Mouse (Mus musculus) neural tube, embryonic 12.5 days (tissue): Measurements from ENCODE around the gene Edil3. TPM values are rescaled to one million over a fixed set of nuclear protein-coding genes. Genes with fewer than 3 reads are reported as not detected.

Source experiments
- ATAC-seq: fragments of 200-750 bp; cut with Nextera tagmentation; 2 replicates; pipeline ENCODE4 v1.8.0; 2017; ENCODE audit warnings: low read depth, mild to moderate bottlenecking, moderate TSS enrichment, moderate library complexity; ENCODE audit not compliant: low FRiP score
- H3K27ac ChIP-seq: fragments of 300-500 bp; sonication (generic); 2 replicates; pipeline ENCODE4 v1.5.1; 2016
- H3K27me3 ChIP-seq: fragments of 300-500 bp; sonication (generic); replicated peaks from 2 replicates; pipeline ENCODE4 v1.6.1; 2016; ENCODE audit warnings: mild to moderate bottlenecking
- H3K36me3 ChIP-seq: fragments of 300-500 bp; sonication (generic); 2 replicates; pipeline ENCODE4 v1.6.1; 2016; ENCODE audit warnings: mild to moderate bottlenecking
- H3K4me1 ChIP-seq: fragments of 300-500 bp; sonication (generic); 2 replicates; pipeline ENCODE4 v1.6.1; 2016
- H3K4me2 ChIP-seq: fragments of 300-500 bp; sonication (generic); replicated peaks from 2 replicates; pipeline ENCODE4 v1.6.1; 2016; ENCODE audit warnings: mild to moderate bottlenecking
- H3K4me3 ChIP-seq: fragments of 300-500 bp; sonication (generic); 2 replicates; pipeline ENCODE4 v1.5.1; 2016
- H3K9ac ChIP-seq: fragments of 300-500 bp; sonication (generic); 2 replicates; pipeline ENCODE4 v1.6.1; 2016; ENCODE audit warnings: mild to moderate bottlenecking
- H3K9me3 ChIP-seq: fragments of 300-500 bp; sonication (generic); 2 replicates; pipeline ENCODE4 v1.6.1; 2016; ENCODE audit warnings: mild to moderate bottlenecking
- WGBS: fragments of 180-500 bp; shearing (Covaris S2); methylation state at CpG from one replicate; pipeline ENCODE4 v1.1.7; 2016; 5-methylcytosine and 5-hydroxymethylcytosine counted together
- polyA plus RNA-seq: library from polyadenylated mRNA; unstranded; fragments of >200 nt; fragmentation: Nextera tagmentation; extraction: Ambion mirVana; gene quantifications from 2 replicates; pipeline ENCODE4 v1.2.1, GENCODE M21; 2016

The Edil3 gene
- polyA plus RNA-seq, 1 experiment from 2014 or later: 61.1 TPM

GRCm38 (mm10) chr13:88828362-88828761, 7.1 kb downstream of the Edil3 start:
- Histone ChIP-seq H3K27ac (no peak overlapping the region), H3K9ac (no peak overlapping the region), H3K4me2 (no peak overlapping the region), H3K27me3 (no peaks in the 10 kb centered on the region), H3K36me3 (no peaks in the 10 kb centered on the region), H3K4me1 (no peaks in the 10 kb centered on the region), H3K4me3 (no peak overlapping the region), H3K9me3 (no peaks in the 10 kb centered on the region)
- no peak for ATAC-seq
- WGBS: 77% methylated on average over 10 of the region's 10 CpGs

- no peaks in the 10 kb centered on the region for H3K36me3 ChIP-seq
- no peaks in the 10 kb centered on the region for H3K27me3 ChIP-seq
- no peaks in the 10 kb centered on the region for H3K4me1 ChIP-seq
- no peak overlapping the region for H3K4me3 ChIP-seq
- 95% methylated on average over 1 of the region's 1 CpGs for WGBS
- H3K4me2 ChIP-seq: no peak overlapping the region
- no peaks in the 10 kb centered on the region for H3K9me3 ChIP-seq
- no peak for ATAC-seq
- no peak overlapping the region for H3K9ac ChIP-seq
- no peak overlapping the region for H3K27ac ChIP-seq
Measured at GRCm38 (mm10) chr13:88833732-88834131, 12.5 kb downstream of the Edil3 start.

- H3K9ac ChIP-seq: no peak overlapping the region
- 70% methylated on average over 4 of the region's 4 CpGs for WGBS
- no peaks in the 10 kb centered on the region for H3K36me3 ChIP-seq
- H3K27ac ChIP-seq: no peak overlapping the region
- ATAC-seq: no peak
- no peaks in the 10 kb centered on the region for H3K9me3 ChIP-seq
- H3K27me3 ChIP-seq: no peaks in the 10 kb centered on the region
- H3K4me1 ChIP-seq: no peaks in the 10 kb centered on the region
- no peak overlapping the region for H3K4me3 ChIP-seq
- no peak overlapping the region for H3K4me2 ChIP-seq
Measured at GRCm38 (mm10) chr13:88849739-88850138, 28.5 kb downstream of the Edil3 start.

- Histone ChIP-seq H3K27ac (no peak overlapping the region), H3K9ac (no peak overlapping the region), H3K4me1 (no peaks in the 10 kb centered on the region), H3K4me3 (no peak overlapping the region), H3K9me3 (no peaks in the 10 kb centered on the region), H3K27me3 (no peaks in the 10 kb centered on the region), H3K4me2 (no peak overlapping the region), H3K36me3 (no peaks in the 10 kb centered on the region)
- ATAC-seq: no peak
- WGBS: 75% methylated on average over 2 of the region's 2 CpGs
Measured at GRCm38 (mm10) chr13:88879960-88880359, 58.7 kb downstream of the Edil3 start.

- WGBS: 67% methylated on average over 3 of the region's 3 CpGs
- Histone ChIP-seq H3K4me2 (no peak overlapping the region), H3K9me3 (no peaks in the 10 kb centered on the region), H3K36me3 (no peaks in the 10 kb centered on the region), H3K27ac (no peak overlapping the region), H3K4me1 (no peaks in the 10 kb centered on the region), H3K27me3 (no peaks in the 10 kb centered on the region), H3K9ac (no peak overlapping the region), H3K4me3 (no peak overlapping the region)
- no peak for ATAC-seq
Measured at GRCm38 (mm10) chr13:88890728-88891127, 69.5 kb downstream of the Edil3 start.

- Histone ChIP-seq H3K4me1 (no peaks in the 10 kb centered on the region), H3K27ac (no peak overlapping the region), H3K27me3 (no peaks in the 10 kb centered on the region), H3K36me3 (no peaks in the 10 kb centered on the region), H3K9me3 (no peaks in the 10 kb centered on the region), H3K4me3 (no peak overlapping the region), H3K4me2 (no peak overlapping the region), H3K9ac (no peak overlapping the region)
- no peak for ATAC-seq
- WGBS: 82% methylated on average over 3 of the region's 3 CpGs
Measured at GRCm38 (mm10) chr13:88900046-88900445, 78.8 kb downstream of the Edil3 start.

GRCm38 (mm10) chr13:88907405-88907804, 86.1 kb downstream of the Edil3 start:
- WGBS: 83% methylated on average over 1 of the region's 1 CpGs
- no peak overlapping the region for H3K9ac ChIP-seq

GRCm38 (mm10) chr13:88908187-88908586, 86.9 kb downstream of the Edil3 start:
- no peak overlapping the region for H3K4me2 ChIP-seq
- 70% methylated on average over 1 of the region's 1 CpGs for WGBS
- H3K27ac ChIP-seq: no peak overlapping the region
- no peaks in the 10 kb centered on the region for H3K4me1 ChIP-seq
- H3K27me3 ChIP-seq: no peaks in the 10 kb centered on the region
- H3K36me3 ChIP-seq: no peaks in the 10 kb centered on the region
- ATAC-seq: no peak
- H3K9me3 ChIP-seq: no peaks in the 10 kb centered on the region
- no peak overlapping the region for H3K4me3 ChIP-seq
- H3K9ac ChIP-seq: no peak overlapping the region

More at GRCm38 (mm10) chr13:88907405-88907804, 86.1 kb downstream of the Edil3 start:
- H3K36me3 ChIP-seq: no peaks in the 10 kb centered on the region
- no peaks in the 10 kb centered on the region for H3K4me1 ChIP-seq
- H3K27me3 ChIP-seq: no peaks in the 10 kb centered on the region
- no peak overlapping the region for H3K4me3 ChIP-seq
- H3K9me3 ChIP-seq: no peaks in the 10 kb centered on the region
- H3K27ac ChIP-seq: no peak overlapping the region
- ATAC-seq: no peak
- no peak overlapping the region for H3K4me2 ChIP-seq

- no peaks in the 10 kb centered on the region for H3K36me3 ChIP-seq
- no peak overlapping the region for H3K4me3 ChIP-seq
- no peak overlapping the region for H3K9ac ChIP-seq
- H3K4me2 ChIP-seq: no peak overlapping the region
- no peaks in the 10 kb centered on the region for H3K27me3 ChIP-seq
- H3K4me1 ChIP-seq: no peaks in the 10 kb centered on the region
- ATAC-seq: no peak
- WGBS: 75% methylated on average over 2 of the region's 2 CpGs
- H3K27ac ChIP-seq: no peak overlapping the region
- H3K9me3 ChIP-seq: no peaks in the 10 kb centered on the region
Measured at GRCm38 (mm10) chr13:88916503-88916902, 95.2 kb downstream of the Edil3 start.

- Histone ChIP-seq H3K27ac (no peak overlapping the region), H3K9me3 (no peaks in the 10 kb centered on the region), H3K4me3 (no peak overlapping the region), H3K27me3 (no peaks in the 10 kb centered on the region), H3K4me1 (no peaks in the 10 kb centered on the region), H3K4me2 (no peak overlapping the region), H3K36me3 (no peaks in the 10 kb centered on the region), H3K9ac (no peak overlapping the region)
- no peak for ATAC-seq
- WGBS: 23% methylated on average over 4 of the region's 4 CpGs
Measured at GRCm38 (mm10) chr13:88929626-88930025, 108.4 kb downstream of the Edil3 start.

- Histone ChIP-seq H3K27me3 (no peaks in the 10 kb centered on the region), H3K9ac (no peak overlapping the region), H3K27ac (no peak overlapping the region), H3K9me3 (no peaks in the 10 kb centered on the region), H3K4me1 (no peaks in the 10 kb centered on the region), H3K4me3 (no peak overlapping the region), H3K36me3 (no peaks in the 10 kb centered on the region), H3K4me2 (no peak overlapping the region)
- ATAC-seq: no peak
- 81% methylated on average over 2 of the region's 2 CpGs for WGBS
Measured at GRCm38 (mm10) chr13:88938564-88938963, 117.3 kb downstream of the Edil3 start.

GRCm38 (mm10) chr13:88972355-88972754, 151.1 kb downstream of the Edil3 start:
- 81% methylated on average over 4 of the region's 4 CpGs for WGBS
- 0 out of 2 replicates have a peak, but pooled peaks have one; percentile 61 for ATAC-seq
- Histone ChIP-seq H3K4me1 (no peaks in the 10 kb centered on the region), H3K4me2 (no peak overlapping the region), H3K9ac (no peak overlapping the region), H3K4me3 (no peak overlapping the region), H3K36me3 (no peaks in the 10 kb centered on the region), H3K27me3 (no peaks in the 10 kb centered on the region), H3K9me3 (no peaks in the 10 kb centered on the region), H3K27ac (no peak overlapping the region)

- WGBS: 84% methylated on average over 4 of the region's 4 CpGs
- H3K27me3 ChIP-seq: no peaks in the 10 kb centered on the region
- ATAC-seq: no peak
Measured at GRCm38 (mm10) chr13:89007696-89008427, 186.6 kb downstream of the Edil3 start.

More at GRCm38 (mm10) chr13:89007696-89008427, 186.6 kb downstream of the Edil3 start:
- Histone ChIP-seq H3K4me1 (no peaks in the 10 kb centered on the region), H3K36me3 (no peaks in the 10 kb centered on the region), H3K4me3 (no peak overlapping the region), H3K4me2 (no peak overlapping the region), H3K9me3 (no peaks in the 10 kb centered on the region), H3K9ac (no peak overlapping the region), H3K27ac (no peak overlapping the region)
